Mouse (Mus musculus) adrenal gland, adult 2 months (tissue): Measurements from ENCODE around the gene Nck2. TPM values are rescaled to one million over a fixed set of nuclear protein-coding genes. Genes with fewer than 3 reads are reported as not detected.

Source experiments
- DNase-seq: peaks from one replicate; pipeline ENCODE4 v3.0.0; 2021
- polyA plus RNA-seq: library from polyadenylated mRNA; depleted of rRNA; stranded (reverse); fragments of >200 nt; gene quantifications from 2 replicates; pipeline ENCODE4 v1.2.3, GENCODE M21; 2012
- total RNA-seq, 2 experiments: library from RNA; stranded (reverse); gene quantifications; 2 replicates each; pipeline ENCODE4 v1.2.3; 2021

Nck2 gene
- total and polyA plus RNA-seq, 3 experiments = 25.5 to 33.4 (median 29.4) TPM

DNA sequence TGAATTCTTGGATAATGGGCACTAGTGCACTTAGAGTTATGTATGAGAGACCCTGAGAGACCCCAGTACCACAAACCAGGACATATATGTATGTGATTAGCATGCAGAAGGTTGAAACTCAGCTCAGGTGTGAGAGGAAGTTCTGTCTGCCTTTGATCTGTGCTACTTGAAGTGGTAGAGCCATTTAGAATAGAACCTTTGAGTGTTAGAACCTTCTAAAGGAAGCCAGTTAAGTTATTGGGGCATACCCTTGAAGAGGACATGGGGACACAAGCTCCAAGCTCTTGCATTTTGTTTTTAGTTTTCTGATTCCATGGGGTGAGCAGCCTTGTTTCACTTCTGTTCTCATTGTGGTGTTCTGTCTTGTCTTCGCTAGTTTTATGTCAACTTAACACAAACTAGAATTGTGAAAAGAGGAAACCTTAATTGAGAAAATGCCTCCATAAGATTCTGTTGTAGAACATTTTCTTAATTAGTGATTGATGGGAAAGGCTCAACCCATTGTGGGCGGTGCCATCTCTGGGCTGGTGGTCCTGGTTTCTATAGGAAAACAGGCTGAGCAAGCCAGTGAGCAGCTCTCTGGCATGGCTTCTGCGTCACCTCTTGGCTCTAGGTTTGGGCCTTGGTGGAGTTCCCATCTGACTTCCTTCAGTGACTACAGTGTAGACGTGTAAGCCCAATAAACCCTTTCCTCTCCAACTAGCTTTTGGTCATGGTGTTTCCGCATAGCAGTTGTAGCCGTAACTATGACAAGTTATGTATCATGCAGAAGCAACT lies 57.0 kb downstream of the Nck2 start:
- DNase-seq = peak; percentile 42

DNA sequence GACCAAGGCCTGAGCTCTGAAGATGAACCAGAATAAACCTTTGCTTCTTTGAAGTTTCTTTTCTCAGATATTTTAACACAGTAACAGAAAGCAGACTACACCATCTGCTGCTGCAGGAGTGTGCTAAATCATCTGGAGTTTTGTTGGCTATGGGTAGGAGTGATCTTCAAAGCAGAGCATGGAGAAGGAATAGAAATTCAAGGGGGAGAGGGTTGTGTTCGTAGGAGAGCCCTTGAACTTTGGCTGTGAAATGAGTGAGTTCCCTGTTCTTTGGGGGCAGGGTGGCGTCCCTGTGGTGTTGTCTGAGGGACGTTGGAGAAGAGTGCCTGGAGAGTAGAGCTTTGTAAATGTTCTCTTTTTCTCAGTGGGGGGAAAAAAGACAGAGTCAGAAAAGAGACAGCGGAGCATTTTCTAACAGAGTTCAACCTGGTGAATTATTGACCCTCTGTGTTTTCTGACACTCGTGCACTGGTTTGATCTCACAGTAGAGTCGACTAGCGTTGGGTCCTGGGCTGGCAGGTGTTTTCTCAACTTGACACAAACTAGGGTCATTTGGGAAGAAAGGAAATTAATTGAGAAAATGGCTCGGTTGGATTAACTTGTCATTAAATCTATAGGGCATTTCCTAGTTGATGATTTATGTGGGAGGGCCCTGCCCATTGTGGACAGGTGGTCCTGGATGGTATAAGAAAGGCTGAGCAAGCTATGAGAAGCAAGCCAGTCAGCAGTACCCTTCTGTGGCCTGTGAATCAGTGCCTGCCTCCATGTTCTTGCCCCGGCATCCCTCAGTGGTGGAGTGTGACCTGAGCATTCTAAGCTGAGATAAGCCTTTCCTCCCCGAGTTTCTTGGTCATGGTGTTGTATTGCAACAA lies 57.8 kb downstream of the Nck2 start:
- peak; percentile 70 for DNase-seq

DNA sequence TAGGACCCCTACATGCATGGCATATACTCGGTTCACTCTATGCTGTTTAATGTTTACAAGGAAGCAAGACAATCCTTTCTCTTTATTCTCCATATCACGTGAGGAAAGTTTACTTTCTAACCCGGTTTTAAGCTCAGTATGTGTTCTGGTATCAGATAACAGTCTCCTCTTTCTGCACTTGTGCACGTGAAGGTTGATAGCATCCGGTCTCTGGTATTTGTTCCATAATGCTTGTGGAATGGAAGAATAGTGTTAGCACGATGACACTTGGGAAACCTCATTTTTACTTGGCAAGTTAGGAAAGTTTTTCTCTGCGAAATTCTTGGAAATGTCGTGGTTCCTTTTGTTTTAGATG lies 58.4 kb downstream of the Nck2 start:
- DNase-seq = no peak

DNA sequence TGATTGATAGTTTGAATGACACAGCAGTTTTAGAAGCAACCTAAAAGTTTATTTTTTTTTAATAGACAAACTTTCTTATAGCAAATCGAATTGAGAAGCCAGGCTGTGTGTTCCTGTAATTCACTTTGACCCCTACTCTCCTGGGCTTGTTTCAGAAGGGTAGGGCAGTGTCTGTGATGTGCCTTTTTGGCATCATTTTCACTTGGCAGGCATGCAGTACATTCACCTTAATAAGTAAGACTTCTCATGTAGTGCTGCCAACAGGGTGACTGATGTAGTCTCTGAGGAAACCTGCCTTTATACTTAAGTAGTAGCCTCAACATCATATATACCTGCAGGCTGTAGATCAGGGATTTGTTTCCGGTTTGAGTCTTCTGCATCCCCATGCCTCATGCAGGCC lies 58.9 kb downstream of the Nck2 start:
- DNase-seq = no peak

DNA sequence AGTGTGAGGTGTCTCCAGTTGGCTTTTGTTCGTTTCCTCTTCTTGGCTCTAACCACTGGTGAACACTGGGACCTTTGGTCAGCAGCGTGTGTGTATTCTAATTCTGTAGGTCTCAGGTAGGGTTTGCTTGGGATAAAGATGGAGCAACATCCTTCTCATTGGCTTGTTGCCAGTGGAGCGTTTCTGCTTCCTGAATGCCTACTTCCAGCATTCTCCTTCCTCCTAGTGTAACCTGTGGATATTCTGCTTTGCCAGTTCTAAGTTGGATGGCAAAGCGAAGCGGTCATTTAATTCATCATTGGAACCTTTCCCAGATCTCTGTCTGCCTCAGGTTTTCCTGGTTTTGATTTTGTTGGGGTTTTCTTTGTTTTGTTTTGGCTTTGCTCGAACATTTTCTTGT lies 59.3 kb downstream of the Nck2 start:
- no peak for DNase-seq

DNA sequence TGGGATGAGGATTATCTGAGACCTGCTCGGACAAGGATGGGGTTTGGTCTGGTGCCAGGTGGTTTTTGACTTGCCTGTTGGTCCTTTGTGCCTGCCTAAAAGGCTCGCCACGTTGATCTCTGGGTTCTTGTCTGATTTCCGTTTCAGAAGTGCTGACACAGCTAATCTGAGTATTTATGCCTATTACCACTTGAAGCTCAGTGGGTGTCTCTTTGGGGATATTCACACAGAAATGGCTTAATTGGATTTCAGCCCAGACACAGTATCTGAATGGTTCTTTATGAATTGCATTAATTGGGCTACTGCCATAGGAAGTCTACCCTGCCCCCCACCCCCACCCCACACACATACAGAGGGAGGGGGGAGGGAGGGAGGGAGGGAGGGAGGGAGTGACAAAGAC lies 59.9 kb downstream of the Nck2 start:
- DNase-seq = no peak

DNA sequence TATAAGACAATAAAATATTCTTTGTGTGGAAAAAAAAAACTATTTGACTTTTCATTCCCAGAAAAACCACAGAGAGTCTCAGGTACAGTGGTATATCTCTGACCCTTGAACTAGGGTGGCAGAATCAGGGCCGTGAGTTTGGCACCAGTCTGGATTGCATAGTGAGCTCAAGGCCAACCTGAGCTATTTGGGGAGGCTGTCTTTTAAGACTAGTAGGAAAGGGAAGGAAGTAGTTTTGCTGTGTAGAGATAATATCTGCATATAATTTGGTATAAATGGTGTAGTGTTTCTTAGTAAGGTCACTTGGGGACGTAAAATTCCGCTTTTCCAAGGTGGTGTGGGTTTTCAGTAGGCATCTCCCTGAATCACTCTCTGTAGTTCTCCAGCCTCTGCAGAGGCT lies 62.3 kb downstream of the Nck2 start:
- DNase-seq = peak; percentile 57

DNA sequence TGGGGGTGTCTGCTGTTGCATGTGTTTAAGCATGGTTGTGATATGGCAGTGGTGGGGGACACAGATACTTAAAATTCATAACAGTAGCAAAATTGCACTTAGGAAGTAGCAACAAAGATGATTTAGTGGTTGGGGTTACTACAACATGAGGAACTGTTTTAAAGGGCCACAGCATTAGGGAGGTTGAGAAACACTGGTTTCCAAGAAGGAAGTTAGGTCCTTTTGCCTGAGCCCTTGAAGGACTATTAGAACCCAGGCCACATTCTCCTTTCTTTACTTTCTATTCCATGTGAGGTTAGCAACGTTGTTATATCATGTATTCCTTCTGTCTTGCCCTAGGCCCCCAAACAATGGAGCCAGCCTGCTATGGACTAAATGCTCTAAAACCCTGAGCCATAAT lies 63.4 kb downstream of the Nck2 start:
- DNase-seq = no peak

DNA sequence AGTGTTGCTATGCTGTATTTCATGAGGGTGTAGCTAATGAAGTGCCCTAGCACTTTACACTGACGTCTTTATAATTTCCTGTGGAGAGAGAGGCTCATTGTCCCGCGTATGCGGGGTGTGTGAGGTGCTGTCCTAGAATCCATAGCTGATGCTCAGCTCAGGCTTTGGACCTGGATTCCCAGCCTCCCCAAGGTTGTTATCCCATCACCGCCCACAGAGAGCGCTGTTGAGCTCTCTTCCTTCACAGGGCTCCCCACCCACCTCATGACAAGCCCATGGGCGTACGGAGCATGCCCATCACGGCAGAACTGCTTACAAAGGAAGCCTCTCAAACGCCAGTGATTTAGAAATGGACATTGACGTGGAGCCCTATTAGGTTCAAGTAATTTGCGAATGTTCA lies 66.9 kb downstream of the Nck2 start:
- no peak for DNase-seq

DNA sequence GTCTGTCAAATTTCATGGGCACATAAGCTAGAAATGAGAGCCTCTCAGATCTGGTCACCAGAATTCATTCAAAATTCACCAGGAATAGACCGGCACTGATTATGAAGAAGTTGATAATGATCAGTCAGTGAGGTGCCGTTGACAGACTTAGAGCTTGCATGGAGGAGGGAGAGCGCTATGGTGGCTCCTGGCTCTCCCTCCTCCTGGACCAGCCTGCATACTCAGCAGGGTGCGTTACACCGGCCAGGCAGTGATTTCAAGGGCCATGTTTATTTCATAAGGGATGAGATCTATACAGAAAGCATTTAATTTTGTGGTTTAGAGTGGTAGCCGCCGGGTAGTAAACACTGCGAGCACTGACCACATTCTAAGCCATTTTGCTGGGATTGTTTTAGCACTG lies 67.3 kb downstream of the Nck2 start:
- DNase-seq = no peak

DNA sequence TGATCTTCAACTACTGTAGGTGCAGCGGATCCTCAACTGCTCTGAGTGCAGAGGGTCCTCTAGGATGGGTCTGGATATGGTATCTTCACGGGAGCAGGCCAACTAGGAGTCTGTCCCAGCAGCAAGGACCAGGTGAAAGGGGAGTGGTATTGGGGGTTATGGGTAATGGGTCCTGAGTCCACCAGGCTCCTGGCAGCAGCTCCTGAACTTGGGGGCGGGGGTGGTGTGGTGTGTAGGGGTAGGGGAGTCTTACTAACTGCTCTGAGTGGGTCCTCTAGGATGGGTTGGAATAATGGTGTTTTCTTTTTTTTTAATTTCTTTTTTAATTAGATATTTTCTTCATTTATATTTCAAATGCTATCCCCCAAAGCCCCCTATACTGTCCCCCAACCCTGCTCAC lies 73.0 kb downstream of the Nck2 start:
- no peak for DNase-seq

DNA sequence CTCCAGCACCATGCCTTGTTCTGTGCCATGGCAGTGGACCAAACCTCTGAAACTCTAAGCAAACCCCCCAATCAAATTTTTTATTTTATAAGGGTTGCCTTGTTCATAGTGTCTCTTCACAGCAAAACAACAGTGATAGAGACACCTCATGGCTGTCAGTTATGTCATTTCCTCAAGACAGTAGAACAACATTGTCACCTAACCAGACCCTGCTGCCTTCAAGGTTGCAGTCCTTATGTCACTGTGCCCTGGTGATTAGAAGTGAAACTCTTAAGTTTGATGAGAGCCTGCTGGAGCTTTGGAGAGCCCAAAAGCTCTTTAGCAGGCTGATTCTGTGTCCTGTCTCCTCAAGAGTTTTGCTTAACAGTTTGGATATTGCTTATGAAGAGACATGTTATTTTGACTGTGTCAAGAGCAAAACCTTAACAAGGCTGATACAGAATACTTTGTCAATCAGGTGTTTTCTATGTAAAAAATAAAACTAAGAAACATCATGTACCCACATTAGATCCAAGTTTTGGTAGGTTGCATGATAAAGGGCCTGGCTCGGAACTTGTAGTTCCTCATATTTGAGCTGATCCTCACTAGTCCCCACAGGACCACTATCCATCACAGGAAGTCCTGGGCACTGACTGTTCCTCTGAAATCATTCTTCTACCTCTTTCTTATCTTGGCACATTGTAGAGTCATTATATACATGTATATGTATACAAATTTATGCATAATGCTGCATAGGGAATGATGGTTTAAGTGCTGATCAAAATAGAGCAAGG lies 76.0 kb downstream of the Nck2 start:
- no peak for DNase-seq

DNA sequence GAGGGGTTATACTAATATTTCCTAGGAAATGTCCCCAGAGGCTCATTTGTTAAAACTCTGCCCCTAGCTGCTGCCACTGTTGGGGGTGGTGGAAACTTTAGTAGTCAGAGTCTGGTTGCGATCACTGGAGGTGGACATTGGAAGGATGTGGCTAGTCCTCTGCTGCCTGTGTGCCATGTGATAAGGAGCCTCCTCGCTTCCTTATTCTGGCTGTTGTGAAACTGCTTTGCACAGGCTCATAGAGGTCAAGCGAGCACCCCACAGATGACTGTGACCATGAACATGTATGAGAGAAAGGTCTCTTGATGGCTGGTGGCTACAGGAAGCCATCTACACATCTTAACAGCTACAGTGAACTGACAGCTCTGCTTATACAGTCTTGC lies 76.6 kb downstream of the Nck2 start:
- no peak for DNase-seq

DNA sequence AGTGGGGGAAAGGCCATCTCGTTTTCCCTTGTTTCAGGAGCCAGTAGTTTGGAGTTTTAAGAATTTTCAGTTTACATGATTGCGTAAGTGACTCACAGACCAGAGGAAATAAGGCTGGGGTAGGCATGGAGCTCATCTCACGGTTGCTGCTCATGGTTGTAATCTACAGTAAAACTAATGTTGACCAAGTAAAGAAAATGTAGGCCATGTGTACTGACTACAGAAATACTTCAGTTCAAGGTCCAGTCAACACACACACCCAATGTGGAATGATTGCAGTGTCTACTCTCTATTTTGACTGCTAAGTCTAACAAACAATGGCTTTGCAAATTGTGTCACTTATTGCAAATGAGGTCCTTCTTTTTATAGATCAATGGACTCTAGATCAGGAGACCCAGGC lies 77.1 kb downstream of the Nck2 start:
- no peak for DNase-seq

DNA sequence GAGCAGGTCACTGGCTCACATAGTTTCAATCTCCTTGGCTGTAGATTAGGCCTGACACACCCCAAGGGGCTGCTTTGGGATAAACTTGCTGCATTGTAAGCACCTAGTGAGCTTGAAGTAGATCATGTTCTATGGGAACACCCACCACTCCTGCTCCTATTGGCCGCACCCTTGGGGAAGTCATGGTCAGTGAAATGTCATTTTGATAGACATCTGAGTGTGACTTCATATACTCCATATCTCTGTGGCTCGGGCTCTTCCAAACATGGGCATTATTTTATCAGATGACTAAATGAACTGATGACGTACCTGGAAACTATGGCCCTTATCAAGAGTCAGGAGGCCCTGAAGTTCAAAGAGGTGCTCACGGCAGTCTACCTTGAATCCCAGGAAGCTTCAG lies 77.6 kb downstream of the Nck2 start:
- DNase-seq = no peak

DNA sequence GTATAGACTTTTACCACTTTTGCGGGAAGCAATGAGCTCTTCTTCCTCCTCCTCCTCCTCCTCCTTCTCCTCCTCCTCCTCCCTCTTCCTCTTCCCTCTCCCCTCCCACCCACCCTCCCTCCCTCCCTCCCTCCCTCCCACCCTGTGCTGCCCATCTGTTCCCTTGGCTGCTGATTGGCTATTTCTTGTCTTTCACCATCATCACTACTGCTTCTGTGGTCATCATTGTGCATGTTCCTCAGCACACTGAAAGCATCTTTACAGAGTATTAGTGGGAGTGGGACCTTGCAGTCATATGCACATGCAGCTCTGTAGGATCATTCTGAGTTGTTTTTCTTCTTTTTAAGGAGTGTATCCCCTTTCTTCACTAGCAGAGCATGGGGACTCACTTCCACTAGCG lies 78.6 kb downstream of the Nck2 start:
- no peak for DNase-seq

DNA sequence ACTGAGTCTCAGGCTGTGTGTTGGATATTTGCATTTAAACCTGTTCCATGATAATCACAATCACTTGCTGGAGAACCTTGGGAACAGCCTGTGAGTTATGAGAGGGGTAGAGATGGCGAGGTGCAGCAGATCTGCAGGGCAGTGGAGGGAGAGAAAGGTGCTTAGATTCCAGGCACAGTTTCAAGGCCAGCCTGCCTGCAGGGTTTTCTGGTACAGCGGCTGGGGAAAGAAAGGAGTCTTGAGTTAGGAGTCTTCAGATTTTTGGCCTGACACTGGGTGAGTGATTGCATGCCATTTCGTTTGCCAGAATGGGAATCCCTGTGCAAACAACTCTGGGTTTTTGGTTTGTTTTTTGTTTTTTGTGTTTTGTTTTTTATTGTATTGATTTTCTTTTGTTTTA lies 80.0 kb downstream of the Nck2 start:
- peak; percentile 55 for DNase-seq

DNA sequence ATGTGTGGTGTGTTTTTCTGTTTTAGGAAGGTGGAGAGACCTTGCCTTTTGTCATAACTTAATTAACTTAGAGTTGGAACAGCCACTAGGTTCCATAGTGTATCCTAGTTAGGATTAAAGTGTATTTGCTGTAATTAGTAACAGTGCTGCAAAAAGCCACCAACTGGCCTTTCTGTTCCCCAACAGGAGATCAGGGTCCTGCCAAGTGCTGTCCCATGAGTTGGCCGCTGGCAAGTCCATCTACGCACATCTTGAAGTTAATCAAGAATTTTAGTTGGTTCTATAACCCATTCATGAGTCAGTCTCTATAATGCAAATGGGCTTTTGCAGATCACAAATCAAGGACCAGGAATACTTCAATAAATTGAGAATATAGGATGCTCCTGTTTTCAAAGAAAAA lies 83.9 kb downstream of the Nck2 start:
- no peak for DNase-seq

DNA sequence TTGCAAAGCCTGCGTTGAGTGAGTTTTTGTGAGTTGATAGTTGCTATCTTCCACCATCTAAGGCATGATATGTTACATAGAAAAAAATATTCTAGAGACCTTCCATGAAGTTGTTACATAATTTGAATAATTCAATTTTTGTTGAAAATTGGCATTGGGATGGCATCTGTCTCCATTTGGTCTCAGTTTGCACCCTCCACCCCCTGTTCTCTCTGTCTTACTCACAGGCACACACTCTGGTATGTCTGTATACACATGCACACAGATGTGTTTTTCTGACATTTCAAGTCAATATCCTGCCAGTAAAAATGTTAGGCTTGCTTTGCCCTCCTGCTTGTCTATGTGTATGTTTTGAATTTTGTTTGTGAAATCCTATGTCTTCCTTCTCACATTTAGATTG lies 84.7 kb downstream of the Nck2 start:
- DNase-seq = no peak

DNA sequence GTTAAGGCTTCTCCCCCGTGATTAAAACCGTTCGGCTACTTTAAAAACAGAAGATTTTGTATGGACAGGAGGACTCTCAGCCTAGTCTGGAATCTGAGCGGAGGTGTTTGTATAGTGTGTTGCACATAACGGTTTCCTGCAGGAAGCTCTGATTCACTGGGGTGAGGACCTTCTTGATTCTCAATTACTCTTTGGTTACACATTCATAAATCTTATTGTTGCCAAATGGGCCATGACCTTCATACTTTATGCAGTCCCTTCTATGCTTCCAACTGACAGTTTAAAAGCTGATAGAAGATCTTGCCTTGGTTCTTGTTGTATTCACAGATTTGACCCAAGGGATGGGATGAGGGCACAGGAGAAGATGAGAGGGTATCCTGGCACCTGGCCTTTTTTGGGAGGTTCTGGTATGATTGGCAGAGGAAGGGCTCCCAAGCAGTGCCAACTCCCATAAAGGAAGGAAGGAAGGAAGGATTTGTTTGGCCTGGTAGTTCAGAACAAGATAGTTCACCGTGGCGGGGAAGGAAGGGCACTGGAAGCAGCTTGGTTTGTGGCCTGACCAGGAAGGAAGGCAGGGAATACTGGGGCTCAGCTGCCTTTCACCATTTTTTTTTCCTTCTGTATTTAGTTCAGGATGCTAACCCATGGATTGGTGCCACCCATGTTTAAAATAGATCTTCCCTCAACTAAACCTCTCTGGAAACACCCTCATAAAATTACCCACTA lies 86.1 kb downstream of the Nck2 start:
- peak; percentile 30 for DNase-seq

DNA sequence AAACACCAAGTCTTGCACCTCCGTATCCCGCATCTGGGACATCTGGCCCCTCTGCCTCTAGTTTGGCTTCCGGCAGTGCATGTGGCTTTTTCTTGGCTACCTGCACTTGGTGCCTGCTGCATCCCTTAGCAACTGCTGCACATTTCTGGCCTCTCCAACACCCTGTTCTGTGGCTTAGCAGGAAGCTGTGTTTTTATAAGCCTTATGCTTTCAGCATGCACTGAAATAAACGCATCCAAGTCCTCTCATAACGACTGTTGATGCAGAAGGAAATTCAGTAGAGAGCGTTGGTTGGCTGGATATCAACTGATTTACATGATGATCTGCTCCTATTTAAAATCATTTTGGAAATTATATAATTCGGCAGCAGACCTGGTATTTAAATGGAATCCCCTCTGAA lies 86.9 kb downstream of the Nck2 start:
- DNase-seq = no peak

DNA sequence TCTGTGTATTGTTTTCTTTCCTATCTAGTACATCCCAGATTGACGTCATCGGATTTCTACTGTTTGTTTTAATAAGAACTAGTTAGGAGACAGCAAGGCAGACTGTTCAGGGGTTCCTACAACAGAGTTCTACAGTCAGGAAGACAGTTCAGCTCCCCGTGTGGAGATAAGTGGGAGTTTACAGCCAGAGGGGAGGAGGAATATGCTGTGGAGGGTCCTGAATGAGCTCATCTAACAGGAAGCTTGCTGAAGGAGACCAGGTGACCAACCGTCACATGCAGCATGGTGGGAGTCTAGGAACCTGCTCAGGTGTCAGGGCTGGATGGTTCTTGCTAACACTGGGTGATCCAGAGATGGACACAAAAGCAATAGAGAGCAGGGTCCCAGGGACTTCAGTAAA lies 87.9 kb downstream of the Nck2 start:
- DNase-seq = no peak
